Mouse (Mus musculus) kidney, postnatal 14 days (tissue): Measurements from ENCODE around the gene Gtf2a1.
A peak's percentile ranks its signal among the peaks of the same experiment; 100 is the strongest.
"Not testable (repeated sequence)": the region's sequence is repeated elsewhere in the genome, so short reads cannot be mapped to it uniquely, and the experiment has no call there.

Experiments used
- DNase-seq: peaks from one replicate; pipeline ENCODE4 v3.0.0; 2022; ENCODE audit warnings: mixed read lengths

The Gtf2a1 gene

GRCm38 (mm10) chr12:91581204-91582070, 8.8 kb downstream of the Gtf2a1 start:
- DNase-seq = no peak

DNA sequence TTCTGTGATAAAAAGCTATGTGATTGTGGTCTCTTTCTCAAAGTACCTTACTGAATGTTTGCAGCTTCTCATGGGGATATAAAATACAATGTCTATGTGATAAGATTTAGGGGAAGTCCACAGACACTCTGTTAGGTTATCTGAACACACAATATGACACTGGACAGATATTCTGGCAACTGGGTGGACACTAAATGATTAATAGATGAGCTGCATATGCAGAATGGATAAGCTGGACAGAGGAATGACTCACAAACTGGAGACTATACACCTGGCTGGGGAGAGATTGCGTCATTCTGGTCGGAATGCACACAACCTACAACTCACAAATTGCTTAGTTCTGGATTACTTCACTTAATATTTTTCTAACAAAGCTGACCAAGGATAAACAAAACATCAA, 10.6 kb downstream of the Gtf2a1 start:
- no peak for DNase-seq

DNA sequence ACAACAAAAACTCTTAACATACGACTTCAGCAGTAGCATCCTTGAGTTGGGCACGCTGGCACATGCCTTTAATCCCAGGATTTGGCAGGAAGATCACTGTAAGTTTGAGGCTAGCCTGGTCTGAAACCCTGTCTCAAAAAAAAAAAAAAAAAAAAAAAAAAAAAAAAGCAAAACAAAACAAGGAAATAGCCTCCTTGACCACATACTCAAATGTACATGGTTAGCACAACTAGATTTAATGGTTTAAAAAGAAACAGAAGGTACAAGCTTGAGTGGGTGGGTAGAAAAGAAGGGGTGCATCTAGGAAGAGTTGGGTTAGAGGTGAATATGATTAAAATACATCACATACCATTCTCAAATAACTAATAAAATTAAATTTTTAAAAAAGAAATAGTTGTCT, 18.6 kb downstream of the Gtf2a1 start:
- no peak for DNase-seq

GRCm38 (mm10) chr12:91569255-91569654, 21.0 kb downstream of the Gtf2a1 start:
- DNase-seq = no peak

DNA sequence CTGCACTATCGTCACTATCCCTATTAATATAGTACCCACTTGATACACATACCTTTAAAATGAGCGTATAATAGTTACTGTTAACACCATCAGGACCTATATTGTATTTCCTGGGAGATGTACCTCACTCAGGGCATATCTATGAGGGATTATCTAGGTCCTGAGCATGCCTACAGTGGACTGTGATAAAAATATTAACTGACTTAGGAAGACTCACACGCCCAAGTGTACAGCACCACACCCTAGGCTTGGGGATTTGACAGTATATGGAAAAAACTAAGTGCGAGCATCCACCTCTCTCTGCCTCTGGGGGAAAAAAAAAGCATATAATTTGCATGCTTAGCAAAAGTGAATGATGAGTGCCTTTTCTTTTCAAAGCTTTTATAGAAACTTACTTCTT, 23.1 kb downstream of the Gtf2a1 start:
- no peak for DNase-seq

GRCm38 (mm10) chr12:91558152-91558551, 32.1 kb downstream of the Gtf2a1 start:
- DNase-seq = not testable (repeated sequence)

DNA sequence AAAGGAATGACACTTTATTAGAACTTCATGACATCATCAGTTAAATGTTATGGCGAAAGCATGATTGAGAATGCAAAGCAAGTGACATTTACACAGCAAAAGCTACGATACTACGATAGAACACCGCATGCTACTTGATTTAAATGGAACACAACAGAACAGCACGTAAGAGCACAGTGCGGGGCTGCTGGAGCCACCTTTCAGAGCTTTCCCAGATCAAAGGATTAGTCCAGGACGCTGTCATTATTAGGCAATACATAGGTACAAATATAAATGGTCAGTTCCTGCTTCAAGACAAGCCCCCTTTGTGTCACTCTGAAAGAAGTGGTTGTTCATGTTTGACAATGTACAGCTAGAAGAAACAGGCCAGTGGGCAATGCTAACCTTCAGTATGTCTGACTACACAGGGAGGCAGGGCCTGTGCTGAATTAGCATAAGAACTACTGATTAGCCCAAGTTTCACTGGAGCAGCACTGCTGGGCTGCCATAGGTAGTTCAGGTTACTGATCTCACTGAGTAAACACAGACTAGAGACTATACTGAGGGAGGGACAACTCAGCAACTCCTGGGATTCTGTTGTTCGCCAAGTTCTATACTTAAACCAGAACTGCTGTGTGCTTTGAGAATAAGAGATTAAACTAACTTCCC, 32.8 kb downstream of the Gtf2a1 start:
- DNase-seq = not testable (repeated sequence)

DNA sequence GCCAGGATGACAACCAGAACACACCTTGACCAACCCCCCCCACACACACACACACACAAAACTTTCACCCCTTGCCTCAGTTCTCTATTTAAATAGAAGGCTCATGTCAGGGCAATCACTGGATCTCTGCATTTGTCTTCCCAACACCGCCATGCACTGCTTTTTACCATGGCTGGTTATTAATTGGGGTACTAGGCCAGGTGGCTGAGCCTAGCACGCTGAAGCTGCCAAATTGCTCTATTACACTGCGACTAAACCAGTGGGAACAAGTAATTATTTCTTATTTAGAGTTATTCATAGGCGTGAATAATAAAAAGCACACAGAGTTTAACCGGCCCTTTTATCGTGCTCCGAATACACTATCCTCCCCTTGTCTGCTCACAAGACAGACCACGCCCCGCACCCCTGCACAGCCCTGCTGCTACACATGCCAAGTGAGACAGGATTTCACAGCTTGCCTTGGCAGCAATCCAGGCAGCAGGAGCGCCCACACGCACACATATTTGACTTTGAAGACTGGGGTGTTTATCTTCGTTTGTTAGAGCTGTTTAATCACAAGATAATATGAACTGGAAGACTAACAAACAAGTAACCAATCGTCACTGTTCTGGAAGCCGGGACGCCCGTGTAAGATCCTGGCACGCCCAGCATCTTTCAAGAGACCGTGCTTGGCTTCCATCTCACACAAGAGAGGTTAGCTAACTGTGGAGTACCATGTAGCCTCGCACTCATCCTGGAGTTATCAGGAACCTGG, 38.3 kb downstream of the Gtf2a1 start:
- DNase-seq = peak; percentile 61

- DNase-seq = peak; percentile 5
These were observed 40.8 kb downstream of the Gtf2a1 start for GRCm38 (mm10) chr12:91549471-91549870.

- no peak for DNase-seq
These were observed 50.1 kb downstream of the Gtf2a1 start for GRCm38 (mm10) chr12:91540202-91540601.

DNA sequence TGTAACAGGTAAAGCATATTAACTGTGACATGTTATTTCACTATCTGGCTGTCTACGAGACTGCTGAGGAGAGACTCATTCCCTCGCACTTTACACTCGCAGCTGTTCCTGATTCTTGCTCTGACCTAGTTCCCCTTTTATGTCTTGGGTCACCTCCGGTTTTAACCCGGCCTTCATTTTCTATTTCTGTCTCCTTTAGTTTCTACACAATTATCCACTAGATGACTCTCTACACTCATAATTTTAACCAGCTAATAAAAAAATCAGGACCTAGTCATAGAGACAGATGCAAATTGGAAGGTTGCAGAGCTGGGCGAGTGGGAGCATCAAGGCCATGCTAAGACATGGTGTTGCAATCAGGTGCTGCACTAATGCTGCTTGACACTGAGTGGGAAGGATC, 55.8 kb downstream of the Gtf2a1 start:
- DNase-seq = no peak

GRCm38 (mm10) chr12:91523626-91524025, 66.7 kb downstream of the Gtf2a1 start:
- no peak for DNase-seq

GRCm38 (mm10) chr12:91517808-91518207, 72.5 kb downstream of the Gtf2a1 start:
- no peak for DNase-seq

DNA sequence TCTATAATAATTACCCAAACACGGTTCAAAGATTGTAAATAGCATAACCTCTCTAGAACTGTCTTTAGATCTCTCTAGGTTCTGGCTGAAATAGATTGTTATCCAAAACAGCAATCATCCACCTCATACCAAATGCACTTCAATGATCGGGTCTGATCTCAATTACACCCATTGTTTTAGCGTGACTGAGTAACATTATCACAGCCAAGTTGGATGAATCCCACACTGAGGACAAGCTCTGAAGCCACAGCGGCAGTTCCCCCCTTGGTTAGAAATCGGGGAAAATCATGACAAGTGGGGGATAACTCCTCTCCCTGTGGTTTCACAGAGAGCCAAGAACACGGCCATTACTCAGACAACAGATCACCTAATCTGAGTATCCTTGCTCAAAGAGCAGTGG, 76.3 kb downstream of the Gtf2a1 start:
- no peak for DNase-seq

GRCm38 (mm10) chr12:91511766-91512165, 78.5 kb downstream of the Gtf2a1 start:
- no peak for DNase-seq
